Mouse (Mus musculus): ENCODE results near the gene Cd3e.

Gene Cd3e

DNA sequence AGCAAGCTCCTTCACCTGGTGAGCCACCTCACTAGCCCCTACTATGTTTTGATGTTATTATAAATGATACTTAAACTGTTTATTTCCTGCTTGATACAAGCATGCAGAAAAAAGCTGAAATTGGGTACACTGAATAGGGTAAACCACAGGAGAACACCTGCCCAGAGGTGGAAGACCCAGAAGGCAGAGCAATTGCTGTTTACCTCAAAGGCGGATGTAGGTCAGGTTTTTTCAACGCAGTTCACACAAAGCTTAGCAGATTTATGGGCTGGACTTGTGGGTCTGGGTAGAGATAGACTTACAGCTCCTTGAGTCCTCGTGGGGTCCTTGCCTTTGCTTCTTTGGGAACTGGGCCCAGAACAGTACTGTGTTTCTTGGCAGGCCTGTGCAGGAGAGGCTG lies 6.4 kb upstream of the Cd3e start:
- DNase-seq, result no peak

DNA sequence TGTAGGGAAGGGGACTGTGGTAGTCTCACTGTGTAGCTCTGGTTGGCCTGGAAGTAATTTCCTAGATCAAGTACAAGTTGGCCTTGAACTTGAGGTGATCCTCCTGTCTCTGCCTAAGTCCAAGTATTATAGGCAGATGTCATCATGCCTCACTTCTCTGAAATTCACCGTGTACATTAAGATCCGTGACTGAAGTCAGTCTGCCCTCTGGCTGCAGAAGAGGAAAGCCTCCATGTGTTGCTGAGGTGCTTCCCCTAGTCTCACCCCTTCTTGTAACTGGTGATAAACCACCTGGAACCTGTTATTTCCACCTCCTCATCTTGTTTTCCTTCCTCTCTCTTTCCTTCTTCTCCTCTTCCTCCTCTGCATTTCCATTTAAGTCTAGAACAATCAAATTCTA lies 5.5 kb upstream of the Cd3e start:
- no peak for DNase-seq

DNA sequence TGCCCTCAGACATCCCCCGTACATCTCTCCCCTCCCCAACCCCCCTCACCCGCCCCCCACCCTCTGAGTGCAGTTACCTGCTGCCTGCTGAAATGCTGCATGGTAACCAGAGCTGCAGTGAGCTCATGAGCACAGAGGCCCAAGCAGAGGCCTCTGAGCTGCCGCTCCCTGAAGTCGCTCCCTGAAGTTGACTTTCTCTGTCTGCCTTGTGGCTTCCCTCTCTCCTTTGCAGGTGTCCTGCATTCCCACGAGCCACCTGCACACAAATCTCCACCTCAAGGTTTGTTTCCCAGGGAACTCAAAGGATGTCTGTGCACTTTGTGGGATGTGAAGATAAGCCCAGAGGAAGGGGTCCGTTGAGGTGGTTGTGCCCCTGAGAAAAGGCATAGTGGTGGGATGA lies 1.9 kb upstream of the Cd3e start:
- DNase-seq, result no peak

DNA sequence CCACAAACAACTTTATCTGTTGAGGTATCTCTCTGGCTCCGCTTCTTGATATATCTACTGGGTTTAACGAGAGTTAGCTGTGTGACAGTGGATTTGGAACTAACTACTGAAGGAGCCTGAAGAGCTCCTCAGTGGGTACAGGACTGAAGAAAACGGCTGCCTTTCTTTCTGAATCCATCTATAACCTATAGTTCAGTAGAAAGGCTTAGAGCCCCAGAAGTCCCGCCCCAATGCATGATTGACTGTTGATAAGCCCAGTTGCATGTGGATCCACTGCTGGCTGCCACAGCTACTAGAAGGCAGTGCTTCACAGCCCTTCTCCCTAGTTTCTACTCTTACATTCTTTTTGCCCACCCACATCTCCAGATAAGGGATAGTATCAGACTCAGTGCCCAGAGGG lies 1.0 kb upstream of the Cd3e start:
- no peak for DNase-seq

DNA sequence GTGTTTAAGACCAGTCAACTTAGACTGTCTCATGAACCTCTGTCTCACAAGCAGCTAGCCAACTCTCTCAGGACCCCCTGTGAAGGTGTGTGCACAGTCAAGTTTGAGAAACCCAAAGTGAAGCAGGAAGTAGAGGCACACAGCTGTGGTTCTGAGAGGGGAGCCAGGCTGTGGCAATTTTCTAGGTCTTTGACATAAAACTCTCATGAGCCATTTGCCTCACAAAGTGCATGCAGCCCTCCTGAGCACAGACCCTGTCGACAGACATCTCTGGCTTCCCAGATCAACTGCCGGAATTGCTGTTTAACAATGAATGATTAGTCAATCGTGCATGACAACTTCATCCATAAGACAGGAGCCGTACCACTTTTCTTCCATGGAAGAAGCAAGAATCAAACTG lies 1.1 kb downstream of the Cd3e start:
- no peak for DNase-seq

DNA sequence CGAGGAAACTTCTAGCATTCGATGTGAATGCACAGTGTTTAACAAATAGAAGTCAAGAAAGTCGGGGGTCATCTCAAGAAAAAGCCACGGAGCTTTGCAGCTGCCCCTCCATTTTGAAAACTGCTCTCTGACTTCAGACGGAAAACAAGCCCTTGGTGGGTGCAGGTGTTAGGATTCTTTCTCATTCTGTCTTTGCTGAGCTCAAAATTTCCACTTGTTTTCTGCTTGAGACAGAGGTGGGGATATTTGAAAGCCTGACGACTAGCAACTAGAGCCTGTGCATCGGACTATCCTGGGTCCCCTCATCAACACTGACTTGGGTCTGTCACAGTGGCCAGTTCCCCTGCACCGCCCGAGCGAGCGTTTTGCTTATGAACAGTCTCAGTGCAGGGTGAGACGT lies 2.0 kb downstream of the Cd3e start:
- no peak for DNase-seq

DNA sequence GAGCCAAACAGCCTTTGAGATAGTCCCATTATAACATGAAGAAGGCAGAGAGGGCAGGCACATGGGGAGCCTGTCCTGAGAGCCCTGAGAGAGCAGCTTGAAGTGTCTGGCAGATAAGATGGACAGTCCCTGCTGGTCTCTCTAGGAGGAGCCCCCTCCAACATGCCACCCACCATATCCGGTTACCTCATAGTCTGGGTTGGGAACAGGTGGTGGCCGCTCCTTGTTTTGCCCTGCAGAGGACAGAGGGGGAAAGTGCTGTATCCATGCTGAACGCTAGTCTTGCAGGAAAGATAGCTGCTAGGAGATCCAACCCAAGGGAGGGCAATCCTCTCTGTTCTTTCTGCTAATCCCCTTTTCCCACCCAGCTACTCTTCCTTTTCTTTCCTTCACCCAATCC lies 9.2 kb downstream of the Cd3e start:
- no peak for DNase-seq

DNA sequence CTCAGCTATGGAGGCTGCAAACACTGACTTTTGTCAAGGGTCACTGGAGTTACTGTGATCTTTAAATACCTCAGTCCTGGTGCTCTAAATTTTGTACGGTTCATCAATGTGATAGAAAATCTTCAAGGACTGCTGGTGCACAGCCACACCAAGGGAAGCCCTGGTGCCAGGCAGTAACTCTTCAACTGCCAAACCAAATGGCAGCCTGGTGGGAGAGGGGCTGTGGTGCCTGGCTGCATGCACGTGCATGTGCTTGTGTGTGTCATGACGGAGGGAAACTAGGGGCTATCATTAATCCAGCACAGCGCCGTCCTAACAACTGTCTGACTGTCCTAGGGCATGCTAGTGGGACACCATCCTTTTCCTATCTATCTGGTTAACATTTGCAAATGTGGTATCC lies 9.7 kb downstream of the Cd3e start:
- DNase-seq, result peak; percentile 50 to 55

DNA sequence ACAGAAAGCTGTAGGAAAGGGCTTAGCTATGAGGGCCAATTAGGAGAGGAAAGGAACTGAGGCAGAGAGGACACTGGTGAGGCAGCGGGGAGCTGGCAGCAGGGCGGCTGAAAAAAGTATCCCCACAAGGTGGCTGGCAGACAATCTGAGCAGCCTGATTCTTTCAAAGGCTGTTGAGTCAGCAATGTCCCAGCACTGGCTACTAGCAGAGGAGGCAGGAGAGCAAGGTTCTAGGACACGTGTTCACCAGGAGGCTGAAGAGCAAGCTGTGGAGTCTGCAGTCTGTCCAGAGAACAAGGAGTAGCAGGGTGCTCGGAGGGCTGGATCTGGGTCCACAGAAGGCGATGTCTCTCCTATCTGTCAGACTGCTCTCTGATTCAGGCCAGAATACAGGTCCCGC lies 10.3 kb downstream of the Cd3e start:
- peak in 1 of 2 experiments; percentile 36 for DNase-seq

DNA sequence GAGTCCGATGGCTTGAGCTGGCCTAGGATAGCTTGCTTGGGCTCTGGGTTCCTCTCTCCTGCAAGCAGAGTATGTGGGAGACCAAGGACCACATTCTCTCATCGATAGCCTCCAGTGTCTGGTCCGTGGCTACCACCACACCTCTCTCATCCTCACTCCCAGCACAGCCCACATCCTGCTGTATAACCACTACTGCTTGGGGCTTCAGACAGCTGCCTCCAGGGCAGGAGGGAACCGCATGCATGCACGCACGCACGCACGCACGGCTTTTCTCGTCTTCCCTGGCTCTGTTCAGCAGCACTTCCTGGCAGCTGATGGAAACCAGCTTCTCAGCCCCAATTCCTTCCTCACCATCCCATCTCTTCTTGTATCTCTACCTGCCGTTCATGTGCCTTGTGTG lies 11.3 kb downstream of the Cd3e start:
- no peak for DNase-seq

DNA sequence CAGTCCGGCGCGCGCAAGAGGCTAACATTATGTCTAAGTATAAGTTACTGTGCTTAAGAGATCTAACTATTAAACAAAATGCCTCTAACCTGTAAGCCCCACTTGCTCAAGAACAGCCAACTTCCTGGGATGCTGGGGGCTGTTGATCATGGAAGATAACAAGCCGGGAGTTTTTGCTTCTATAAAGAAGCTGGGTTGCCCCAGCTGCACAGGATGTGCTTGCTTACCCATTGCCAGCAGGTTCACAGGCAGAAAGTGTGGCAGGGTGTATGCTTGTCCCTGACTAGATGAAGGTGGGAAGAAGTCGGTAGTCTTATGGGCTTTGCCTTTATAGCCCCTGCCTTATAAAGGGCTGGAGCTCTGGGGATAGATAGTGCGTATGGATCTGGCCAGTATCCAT lies 12.8 kb downstream of the Cd3e start:
- DNase-seq, result no peak

DNA sequence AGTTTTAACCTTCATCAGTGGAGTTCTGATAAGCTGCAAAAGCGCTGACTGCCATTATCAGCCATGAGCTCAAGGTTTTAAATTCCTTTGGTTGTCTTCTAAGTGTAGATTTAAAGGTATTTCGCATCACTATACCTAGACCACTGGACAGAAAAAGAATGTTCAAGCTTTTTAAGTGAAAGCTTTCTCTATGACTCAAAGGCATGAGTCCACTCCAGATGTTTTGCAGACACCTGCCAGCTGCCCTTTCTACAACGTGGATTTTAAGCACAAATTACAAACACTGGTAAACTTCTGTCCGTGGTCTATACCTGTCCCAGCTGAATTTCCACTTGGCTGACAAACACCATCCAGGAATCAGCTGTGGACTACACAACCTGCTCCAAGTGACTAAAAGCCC lies 14.5 kb downstream of the Cd3e start:
- DNase-seq, result no peak

DNA sequence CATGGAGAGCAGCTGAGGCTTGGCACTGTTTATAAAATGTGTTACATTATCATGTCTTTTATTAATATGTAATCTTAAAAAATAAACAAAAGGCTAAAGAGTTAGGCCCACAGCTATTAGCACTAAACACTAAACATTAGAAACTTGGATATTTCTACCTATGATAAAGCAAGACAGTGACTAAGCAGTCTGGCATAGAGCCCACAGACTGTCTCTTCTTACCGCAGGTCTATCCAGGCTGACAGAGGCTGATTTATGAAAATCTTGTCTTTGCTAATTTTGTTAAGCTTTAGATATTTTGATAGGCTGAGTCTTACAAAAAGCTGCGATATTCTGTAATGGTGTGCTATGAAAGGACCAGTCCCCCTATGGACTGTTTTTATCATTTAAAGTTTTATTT lies 16.2 kb downstream of the Cd3e start:
- no peak for DNase-seq

DNA sequence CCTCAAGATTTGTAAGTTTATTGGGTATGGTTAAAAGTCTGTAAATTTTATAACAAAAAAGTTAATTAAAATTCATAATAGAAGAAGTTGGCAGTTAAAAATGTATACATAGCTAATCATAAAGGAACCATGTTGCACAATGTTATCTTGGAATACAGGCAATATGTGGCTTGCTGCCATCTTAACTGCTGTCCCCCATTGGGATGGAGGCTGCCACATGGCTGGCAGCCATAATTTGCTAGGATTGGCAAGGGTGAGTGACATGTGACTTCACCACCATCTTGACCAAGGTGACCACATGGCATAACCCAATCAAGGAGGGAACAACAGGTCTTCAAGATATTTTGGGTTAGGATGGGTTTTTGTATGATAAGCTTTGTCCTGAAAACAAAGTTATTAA lies 17.2 kb downstream of the Cd3e start:
- peak; percentile 91 to 95 for DNase-seq

DNA sequence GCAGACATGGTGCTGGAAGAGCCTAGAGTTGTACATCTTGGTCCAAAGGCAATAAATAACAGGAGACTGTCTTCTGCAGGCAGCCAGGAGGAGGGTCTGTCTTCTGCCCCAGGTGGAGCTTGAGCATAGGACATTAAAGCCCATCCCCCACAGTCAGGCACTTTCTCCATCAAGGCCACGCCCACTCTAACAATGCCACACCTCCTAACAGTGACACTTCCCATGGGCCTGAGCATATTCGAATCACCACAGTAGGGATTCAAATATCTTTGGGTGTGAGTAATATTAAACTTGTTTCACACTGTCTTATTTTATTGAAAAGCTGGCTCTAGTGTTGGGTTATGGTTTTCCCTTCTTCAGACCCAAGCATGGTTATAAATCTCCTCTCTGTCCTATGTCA lies 17.6 kb downstream of the Cd3e start:
- peak in 1 of 2 experiments; percentile 23 for DNase-seq

DNA sequence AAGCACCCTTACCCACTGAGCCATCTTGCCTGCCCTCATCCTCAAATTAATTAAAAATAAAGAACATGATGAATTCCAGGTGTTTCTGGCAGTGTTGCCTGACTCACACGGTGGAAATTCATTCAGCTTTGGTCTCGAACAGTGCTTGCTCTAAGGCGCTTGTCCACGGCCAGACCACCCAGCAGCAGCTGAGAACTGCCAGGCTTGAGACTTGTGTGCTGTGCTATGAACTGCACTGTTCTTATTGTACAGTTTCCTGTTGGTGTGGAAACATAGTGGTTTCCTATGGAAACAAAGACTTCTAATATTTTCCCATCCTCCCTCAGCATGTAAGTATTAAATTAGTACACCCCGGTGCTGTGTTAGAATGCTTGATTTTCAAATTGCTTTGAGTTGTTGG lies 22.5 kb downstream of the Cd3e start:
- DNase-seq, result no peak

DNA sequence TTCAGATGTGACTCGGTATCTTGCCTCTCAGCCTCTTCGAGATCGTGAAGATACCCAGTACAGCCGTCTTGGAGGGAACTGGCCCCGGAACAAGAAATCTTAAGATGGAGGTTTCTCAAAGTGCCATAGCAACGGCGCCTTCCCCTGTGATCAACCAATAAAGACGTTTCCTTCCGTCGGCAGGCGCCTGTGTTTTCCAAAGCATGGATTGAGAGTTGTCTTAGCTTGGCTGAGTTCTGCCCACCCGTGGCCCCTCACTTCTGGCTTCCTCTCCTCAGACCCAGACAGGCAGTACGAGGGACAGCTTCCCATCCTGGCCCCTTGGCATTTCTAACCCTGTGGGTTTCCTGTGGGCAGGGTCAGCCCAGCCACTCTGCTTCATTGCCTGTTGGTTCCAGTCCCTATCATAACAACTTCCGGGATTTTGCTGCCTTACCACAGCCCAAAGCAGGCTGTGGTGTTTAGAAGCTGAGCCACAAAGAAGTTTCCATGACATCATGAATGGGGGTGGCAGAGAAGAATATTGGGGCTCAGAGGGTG lies 23.1 kb downstream of the Cd3e start:
- DNase-seq, result no peak

DNA sequence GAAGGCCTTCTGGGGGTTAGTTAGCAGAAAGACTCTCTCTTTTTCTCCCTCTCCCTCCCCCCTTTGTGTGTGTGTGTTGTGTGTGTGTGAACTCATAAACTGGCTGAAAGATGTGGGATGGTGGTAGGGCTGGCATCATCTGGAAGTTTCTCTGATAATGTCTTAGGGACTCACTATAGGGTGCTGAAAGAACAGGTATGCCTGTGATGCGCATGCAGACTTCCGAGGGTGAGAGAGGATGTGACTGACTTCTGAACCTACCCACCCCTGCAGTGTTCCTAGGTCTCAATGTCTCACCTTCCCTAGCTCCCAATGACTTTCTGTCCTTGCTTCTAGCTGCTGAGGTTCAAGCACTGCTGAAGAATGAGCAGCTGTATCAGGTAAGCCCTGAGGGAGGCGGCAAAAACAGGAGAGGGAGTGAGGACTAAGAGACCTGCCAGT lies 23.7 kb downstream of the Cd3e start:
- no peak for DNase-seq

DNA sequence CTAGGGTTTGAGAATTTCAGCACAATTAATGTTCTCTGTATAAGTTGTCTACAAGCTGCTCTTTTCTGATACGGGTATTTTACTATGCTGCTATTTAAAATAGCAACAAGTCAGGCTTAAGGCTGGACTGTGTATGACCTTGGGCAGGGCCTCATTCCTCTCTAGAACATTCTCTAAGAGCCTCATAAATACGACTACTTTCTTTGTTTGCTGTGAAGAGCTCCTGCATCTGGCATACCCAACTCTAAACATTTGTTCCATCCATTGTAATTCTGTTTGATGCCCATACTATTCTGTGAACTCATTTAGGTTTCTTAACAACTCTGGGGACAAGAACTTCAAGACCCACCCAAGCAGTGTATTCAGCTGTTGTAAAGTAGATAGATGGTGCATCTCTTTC lies 26.4 kb downstream of the Cd3e start:
- no peak for DNase-seq

DNA sequence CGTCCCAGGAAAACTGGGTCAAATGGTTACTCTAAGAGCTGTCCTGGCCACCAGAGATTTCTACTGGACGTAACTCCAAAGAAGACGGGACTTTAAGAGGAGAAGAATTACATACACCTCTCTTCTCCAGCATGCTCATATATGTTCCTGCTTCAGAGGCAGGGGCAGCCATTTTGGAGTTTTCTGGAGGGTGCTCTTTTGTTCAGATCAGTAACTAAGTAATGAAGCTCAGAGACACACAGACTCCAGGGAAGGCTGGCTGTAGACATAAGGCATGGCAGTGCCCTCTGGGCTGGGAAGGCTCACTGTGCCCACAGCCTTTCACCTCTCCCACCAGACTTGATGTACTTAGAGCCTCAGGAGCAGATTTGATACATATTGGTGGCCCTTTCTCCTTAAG lies 26.9 kb downstream of the Cd3e start:
- no peak for DNase-seq

DNA sequence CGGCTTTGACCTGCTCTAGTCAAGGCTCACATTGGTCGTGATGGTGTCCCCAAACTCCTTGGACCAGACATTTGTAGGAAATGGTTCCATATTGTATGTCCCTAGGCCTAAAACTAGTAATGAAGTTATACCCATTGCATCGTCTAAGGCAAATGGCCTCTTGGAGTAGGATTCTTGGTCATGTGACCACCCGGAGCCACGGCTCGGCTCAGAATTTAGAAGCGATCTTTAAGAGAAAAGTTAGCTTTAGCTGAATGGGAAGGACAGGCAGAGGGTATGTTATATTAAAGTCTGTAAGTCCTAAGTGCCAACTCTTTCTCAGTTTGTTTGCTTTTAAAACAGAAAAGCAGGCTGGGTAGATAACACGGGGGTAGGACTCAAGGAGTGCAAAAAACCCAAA lies 27.3 kb downstream of the Cd3e start:
- no peak for DNase-seq

DNA sequence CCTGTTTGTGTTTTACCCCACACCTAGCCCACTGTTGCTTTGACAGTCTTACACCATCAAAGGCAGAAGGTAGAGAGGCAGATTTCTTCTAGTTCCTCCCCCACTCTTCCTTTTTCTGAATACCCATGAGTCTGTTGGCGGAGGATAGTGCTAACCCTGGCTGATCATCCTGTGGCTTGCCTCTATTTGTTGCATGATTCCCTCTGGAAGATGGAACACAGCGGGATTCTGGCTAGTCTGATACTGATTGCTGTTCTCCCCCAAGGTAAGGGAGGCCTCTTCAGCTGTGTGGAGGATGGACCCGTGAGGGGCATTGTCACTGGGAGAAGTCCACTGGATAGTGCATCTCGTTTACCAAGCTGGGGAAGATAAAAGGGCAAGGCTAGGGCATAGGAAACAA lies 27.8 kb downstream of the Cd3e start, which contains the start of gene Cd3d:
Cd3d (plus strand) TSS at position 111 of the 400 bp plus-strand sequence.
- DNase-seq, result no peak

DNA sequence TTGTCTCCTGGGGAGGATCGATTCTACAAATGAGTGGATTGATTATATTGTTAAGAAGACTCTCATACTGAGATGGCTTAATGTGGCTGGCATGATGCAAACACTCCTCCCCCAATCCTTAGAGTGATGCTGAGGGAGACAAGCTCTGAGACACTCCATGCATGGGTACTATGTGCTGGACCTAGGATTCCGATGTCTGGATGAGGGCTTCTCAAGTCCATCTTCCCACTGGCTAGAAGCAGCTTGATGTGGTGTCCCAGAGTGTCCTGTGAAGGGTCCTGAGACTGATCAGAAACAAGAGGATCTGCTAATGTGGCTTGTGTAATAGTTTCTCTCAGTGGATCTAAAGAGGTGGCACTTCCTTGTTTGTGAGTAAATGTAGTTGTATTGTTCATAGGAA lies 28.3 kb downstream of the Cd3e start:
- no peak for DNase-seq

DNA sequence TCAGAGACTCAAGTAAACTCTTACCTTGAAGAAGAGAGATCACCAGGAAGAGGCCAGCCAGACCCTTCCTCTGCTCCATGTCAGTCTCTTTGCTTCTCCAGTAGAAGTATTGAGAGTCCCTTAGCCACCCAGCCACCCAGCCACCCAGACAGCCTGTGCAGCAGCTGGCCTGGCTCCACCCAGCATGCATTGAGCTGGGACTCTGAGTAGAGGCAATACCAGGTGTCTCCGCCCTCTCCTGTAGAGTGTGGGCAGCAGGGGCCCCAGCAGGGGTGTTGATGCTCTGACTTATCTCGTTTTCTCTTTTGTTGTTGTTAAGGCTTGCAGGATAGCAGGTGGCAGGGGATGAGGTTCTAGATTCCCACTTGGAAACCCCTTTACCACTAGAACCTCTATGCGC lies 29.2 kb downstream of the Cd3e start, which contains the start of gene Cd3g:
Cd3g (minus strand) TSS at position 190 of the 400 bp plus-strand sequence.
- DNase-seq, result no peak

DNA sequence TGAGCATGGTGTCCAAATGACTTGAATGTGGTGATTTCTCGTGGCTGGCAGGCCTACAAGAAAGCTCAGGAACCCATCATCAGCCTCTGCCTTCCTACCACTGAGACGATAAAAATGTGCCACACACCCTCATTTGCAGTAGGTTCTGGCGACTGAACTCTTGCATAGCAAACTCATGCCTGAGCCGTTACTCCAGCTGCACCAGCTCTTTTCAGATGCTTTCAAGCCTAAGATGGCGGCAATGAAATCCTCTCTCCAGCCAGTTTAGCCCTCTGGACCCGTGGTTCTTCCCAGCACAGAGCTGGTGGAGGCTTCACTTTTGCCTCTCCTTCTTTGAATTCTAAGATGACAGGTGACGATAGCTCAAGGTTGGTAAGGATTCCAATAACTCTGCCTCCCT lies 29.6 kb downstream of the Cd3e start:
- no peak for DNase-seq

DNA sequence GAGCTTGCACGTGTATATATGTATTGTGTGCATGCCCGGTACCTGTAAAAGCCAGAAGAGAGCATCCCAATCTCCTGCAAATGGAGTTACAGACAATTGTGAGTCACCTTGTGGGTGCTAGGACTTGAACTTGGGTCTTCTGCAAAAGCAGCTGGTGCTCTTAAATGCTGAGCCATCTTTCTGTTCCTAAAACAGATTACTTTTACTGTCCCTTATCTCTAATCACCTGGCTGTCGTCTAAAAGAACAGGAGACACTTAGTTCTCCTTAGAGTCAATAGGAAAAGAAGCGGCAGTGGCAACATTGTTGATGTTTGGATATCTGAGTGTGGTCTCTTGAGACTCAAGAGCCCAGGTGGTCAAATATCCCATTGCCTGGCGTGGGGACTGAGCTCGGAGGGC lies 31.6 kb downstream of the Cd3e start:
- DNase-seq, result no peak
